Mouse (Mus musculus) cerebellum, adult 11-12 months (tissue): ENCODE results near the gene Mtfr2.

Experiments
- DNase-seq: peaks from one replicate; pipeline ENCODE4 v3.0.0; 2022

Gene Mtfr2

GRCm38 (mm10) chr10:20379071-20379735 lies 31.6 kb downstream of the Mtfr2 start:
- no peak for DNase-seq

DNA sequence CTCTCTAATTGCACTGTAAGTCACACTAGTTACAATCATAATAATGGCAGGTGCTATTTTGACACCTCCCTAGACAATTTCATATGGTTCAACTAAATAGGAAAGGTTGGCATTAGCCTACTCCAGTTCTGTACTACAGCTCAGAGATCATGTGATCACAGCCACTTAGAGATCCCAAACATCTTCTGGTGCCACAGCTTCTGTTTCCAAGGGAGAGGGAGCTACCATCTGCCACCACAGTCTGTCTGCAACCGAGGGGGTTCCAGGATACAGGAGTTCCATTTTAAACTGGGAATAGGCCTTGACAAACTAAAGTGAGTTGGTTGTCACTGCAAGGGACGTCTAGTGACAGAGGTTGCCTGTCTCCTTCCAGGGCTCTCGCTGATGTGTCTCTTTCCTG lies 33.2 kb downstream of the Mtfr2 start:
- DNase-seq = no peak

DNA sequence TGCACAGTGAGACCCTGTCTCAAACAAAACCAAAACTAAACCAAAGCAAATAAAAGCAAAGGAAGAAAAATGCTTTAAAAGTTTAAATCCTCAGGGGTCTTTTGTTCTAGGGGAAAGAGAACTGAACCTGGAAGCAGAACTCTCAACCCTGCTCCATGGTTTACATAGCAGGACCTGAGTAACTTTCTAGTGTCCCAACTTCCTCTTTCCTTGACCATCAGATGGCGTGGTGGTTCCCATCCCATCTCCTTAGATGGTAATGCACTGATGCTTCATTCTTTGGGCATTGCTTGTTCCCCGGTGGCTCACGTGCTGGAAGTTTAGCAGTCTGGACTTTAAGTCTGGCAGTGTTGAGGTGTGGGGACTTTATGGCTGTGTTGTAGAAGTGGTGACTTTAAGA lies 33.8 kb downstream of the Mtfr2 start:
- DNase-seq = no peak

DNA sequence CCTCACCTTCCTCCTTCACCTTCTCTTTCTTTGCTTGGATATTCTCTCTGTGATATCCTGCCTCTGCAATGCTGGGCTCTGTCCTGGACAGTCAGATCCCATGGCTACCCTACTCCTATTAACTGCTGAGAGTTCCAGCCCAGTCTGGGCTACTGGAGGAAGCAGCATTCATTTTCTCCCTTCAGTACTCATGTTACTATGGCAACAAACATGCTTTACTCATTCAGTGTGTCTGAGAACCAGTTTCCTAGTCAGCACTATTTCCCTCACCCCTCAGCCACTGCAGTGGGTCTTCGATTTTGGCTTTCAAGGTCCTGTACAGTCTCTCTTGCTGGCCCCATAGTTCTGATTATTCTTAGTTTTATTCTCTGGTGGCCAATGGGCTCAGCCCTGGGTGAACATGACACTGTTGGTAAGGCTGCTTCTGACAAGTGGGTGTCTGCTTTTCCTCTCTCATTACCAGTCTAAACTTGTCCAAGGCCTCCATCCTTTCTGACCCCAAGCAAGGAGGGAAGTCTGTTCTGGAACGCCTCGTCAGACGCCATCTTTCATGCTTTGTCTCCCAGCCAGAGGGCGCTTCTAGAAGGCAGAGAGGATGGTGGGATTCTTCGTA lies 35.3 kb downstream of the Mtfr2 start:
- DNase-seq = no peak

GRCm38 (mm10) chr10:20390568-20390967 lies 43.0 kb downstream of the Mtfr2 start:
- no peak for DNase-seq

DNA sequence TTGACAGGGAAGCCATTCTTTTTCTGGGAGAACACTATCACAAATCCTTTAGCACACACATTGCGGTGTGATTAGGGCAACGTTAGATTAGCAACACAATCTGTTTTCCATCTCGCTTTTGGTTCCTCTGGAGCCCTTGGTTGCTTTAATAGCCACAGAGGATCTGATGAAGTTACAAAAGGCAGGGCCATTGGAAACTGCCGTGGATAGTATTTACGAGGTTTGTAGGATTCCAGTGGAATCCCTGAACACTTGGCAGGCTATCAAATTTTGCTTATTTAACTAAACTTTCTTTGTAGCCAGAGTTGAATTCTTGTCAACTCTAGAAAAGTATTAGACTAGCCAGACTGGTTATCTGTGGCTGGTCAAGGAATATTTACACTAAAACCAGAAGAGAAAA lies 47.2 kb downstream of the Mtfr2 start:
- no peak for DNase-seq

DNA sequence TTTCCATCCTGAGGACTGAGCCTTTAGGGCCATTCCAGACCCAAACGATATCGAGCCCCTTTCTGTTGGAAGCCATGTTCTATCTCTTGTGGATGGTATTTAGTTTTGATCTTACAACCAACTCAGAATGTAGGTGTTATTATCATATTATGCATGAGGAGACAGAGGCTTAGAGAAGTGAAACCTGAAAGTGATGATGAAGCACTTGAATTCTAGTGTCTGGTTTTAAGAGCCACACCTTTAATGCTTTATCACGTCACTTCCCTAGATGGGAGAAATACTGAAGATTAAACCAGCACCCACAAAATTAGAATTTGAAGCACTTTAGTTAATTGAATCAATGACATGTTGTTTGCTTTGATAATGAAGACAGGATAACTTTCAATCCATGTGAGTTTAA lies 48.2 kb downstream of the Mtfr2 start:
- no peak for DNase-seq

- no peak for DNase-seq
These were observed 50.7 kb downstream of the Mtfr2 start for GRCm38 (mm10) chr10:20398224-20398623.

DNA sequence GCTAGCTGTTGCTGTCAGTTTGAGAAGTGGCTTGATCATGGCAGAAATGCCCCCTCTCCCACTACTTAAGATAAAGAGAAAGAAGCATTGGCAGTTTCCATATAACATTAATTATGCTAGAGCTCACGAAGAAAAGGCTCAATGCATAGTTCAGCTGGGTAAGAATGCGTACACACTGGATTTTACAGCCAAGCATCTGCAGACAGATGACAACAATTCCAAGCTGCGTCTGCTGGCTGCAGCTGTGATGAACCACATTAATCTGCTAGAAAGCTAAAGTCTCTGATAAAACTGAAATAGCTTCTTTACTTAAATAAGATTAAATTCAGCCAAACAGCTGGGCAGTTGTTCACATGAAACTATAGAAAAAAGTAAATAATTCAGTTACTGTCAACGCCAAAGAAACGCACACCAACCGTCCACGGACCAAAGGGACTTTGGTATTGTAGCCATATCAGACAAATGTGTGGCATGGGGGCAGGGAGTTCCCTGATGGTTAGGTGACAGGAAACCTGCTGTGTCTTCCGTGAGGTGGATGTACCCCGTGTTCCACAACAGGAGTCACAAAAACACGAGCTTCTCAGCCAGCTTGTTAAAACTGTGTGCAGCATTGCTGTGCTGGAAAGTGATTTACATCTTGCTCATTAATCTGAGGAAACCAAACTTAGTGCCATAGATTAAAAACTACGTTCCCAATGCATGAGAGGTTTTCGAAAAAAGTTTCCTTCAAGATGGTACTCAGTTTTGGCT lies 51.2 kb downstream of the Mtfr2 start:
- DNase-seq = no peak

DNA sequence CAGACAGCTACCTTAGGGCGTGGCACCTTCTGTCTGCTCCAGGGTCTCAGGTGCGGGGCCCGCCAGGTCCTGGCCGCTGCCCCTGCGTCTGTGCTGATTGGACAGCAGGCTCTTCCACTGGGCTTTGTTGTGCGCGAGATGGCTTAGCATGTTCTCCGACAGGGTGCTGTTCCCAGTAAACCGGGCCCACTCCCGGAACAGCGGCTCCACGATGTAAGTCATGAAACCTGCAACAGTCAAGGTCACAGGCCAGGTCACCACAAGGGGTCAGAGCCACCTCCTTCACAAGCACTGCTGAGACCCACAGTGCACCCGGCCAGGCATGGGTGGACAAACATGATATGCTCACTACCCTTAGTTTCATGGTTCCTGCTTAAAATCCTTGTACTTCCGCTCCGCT lies 52.8 kb downstream of the Mtfr2 start:
- no peak for DNase-seq

DNA sequence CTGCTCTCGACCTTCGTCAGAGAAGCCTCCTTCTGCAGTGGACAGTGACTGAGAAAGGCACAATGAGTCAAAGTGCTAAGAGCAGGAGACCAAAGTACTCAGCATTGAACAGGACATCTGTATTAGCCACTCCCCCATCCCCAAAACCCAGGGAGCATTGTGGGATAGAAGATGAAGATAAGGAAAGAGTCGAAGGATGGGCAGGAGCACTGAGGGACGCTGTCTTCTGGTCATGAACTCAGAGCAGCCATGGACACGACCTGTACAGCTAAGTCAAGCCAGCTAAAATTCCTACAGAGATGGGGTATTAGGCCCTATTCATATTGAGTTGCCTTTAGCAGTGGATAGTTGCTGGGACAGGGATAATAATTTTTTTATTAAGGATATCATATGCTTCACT lies 55.4 kb downstream of the Mtfr2 start:
- DNase-seq = no peak

- DNase-seq = no peak
These were observed 57.9 kb downstream of the Mtfr2 start for GRCm38 (mm10) chr10:20405471-20405870.

DNA sequence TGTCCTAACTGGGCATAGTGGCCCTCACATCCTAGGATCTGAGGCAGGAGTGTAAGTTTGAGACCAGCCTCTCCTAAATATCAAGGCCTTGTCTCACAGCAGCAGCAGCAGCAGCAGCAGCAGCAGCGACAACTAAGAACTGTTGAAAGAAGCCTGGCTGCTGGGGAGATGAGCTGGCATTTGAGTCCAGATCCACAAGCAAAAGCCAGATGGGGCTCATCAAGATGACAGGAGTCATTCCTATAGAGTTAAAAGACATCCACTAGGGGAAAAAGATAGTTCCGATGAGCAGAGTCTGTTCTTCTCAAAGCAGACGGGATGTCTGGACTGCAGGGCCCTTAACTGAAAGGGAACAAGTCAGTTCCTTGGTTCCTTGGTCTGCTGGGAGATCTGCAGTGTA lies 60.8 kb downstream of the Mtfr2 start:
- DNase-seq = no peak

- no peak for DNase-seq
These were observed 61.6 kb downstream of the Mtfr2 start for GRCm38 (mm10) chr10:20409181-20409580.
